Mouse (Mus musculus): ENCODE measurements at regions not wholly inside any gene's neighbourhood (a gene's known extent, or its start where the extent isn't known, plus 50 kb on each side); places are given as distances from the start of the nearest gene placed in this dataset.

DNA sequence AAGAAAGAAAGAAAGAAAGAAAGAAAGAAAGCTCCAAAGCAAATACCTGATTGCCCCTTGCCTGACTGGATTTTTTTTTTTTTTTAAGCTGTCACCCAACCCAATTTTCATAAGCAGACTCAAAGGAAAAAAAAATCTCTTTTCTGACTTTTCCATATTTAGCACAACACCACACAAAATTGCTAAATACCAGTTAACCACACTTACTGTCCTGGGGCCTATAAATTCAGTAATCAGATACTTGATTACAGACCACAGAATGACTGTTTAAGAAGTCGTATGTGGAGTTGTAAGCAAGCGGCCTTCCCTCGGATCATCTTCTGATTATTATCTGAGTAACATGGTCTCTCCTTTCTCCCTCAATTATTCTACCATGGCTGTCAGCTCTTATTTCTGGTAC is 263.3 kb upstream of the Gm15217 start:
- no peak for DNase-seq

DNA sequence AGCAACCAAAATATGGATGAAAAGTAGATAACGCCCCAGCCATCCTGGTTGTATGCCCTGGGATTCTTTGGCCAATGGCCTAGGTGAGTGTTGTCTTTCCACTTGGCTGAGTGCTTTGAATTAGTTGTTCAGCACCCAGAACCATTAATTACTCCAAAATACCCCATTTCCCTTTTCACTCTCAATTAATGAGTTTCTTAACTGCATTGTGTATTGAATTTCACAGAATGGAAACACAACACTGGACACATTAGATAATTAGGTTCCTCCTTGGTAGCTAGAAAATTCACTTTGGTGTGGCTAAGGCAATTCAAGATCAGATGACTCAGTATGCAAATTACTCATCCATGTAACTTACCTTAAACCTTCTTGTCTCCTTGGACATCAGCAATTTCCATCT is 252.7 kb upstream of the Gm15217 start:
- no peak for DNase-seq

DNA sequence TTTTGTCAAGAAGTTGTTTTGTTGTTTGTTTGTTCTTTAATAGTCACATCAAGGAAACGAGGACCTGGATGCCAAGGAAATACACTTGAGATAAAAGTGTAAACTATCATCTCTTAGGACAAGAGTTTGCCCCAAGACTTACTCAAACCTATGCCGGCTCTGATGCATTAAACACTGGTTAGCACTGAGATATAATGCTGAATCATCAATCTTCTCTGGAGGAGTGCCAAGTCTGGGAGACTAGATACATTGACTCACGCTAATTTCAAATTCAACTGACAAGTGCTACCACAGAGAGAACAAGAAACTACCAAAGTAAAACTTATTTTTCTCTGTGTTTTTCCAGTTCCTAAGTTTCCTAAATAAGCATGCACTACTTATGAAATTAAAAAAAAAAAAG is 249.5 kb upstream of the Gm15217 start:
- no peak for DNase-seq

DNA sequence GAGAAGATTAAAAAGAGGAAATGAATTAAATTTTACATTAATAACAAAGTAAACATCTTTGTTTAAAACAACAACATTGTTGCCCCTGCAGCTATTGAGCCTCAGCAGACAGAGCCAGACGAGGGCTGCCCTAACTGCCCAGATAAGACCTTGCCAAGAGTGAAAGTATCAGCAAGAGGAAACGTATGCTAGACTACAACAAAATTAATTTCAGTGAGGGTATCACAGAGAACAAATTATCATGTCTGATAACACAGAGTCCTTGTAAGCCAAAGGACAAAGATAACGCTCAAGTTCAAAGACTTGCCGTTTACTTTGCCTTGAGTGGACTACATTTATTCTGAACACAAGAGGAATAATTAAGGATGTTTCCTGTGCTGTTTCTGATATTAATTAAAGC is 235.0 kb upstream of the Gm15217 start:
- no peak for DNase-seq

DNA sequence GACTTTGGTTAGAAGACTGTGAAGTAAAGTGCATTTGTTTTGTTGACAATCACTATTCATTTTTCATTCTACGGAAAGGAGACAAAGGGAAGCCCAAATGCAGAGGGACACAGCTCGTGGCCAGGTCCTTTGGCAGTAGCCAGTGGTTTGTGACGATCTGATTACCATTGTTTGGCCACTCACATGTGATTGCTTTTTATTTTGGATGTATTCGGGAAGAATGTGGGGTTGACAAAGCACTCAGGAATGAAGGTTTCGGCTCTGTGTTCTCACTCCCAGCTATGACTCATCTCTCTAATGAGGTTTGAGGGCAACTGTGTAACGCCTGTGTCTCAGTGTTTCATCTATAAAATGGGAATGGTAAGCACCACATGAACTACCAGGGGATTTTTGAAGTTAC is 234.5 kb upstream of the Gm15217 start:
- peak; percentile 24 for DNase-seq

DNA sequence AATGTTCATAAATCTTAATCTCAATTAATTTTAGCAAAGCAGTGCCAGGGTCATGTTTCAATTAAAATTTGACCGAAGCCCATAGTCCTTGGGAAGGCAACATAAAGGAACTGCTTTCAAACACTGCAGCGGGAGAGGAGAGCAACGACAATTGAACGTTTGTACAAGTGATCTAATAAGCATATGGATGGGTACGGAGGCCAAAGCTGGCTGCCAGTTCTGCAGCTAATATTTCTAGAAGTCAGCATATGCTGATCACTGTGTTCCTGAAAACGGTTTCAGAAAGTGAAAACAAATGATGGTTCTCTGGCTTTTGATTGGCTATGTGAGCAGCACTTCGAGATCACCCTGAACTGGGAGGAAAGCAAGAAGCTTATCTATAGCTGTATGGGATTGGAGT is 233.6 kb upstream of the Gm15217 start:
- no peak for DNase-seq

DNA sequence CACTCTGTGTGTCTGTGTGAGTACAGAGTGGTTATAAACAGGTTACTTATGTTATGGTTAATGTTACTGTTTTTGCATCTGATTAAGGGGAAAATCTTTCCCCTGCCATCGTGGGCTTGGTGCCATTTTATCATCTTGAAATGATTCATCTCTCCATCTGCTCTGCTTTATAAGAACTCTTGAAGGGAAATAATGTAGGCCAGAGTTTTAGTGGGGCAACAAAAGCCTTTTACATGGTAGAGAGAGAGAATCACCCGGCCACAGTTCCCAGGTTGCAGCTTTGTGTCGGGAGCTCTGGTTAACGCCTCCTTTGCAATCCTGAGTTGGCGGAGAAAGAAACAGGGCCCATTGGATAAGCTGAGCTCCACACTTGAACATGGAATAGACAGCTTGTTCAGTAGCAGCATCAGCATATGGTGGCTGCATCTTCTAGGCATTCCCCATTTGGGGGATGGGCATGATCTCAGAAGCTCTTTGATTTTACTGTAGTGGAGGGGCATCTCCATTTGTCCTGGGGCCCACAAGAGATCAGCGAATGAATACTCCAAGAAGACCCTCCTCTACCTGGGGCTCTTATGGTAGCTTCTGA is 230.0 kb upstream of the Gm15217 start:
- DNase-seq, result no peak

DNA sequence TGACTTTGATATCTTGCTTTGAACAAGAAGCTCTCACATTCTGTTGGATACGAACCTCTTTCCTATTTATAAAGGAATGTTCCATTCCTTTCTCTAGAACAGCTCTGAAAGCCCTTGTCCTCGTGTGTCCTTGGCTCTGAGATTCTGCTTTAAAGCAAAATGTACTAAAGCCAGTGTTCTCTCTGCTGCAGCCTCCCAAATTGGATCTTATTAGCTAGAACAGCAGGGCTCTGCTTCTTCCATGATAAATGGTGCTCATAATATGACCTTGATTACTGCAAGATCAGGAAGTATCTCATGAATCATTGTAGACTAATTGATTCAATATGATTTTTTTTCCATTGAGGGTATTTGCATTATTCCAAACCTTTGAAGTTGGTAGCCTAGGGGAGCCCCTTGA is 220.5 kb upstream of the Gm15217 start:
- DNase-seq, result peak; percentile 17

DNA sequence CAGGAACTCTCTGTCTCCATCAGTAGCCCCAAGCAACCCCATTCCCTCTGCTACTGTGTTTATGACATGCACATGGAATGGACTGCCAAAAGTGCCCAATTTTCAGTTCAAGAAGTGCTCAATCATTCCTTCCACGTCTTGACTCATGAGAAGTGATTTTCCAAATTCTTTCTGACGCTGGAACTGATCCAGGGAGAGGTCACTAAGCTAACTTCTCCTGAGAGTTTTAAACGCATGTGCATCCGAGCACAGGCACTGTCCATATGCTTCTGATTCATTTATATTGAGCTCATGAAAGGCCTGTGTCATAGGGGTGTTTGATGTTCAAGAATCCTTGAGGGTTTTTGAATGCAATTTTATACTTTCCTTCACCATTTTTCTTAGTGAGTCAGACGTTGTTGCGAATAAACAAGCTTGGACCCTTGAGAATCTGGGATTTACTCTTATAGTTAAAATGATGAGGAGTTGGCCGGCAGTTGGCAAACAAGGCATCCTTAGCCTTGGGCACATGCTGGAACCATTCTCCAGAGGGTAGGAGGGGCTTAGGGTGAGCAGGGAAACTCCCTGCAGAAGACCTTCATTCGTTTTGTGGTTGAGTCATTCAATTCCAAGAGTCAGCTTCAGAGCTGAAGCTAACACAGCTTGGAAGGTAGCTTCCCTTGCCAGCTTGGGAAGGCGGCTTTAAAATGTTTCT is 206.9 kb upstream of the Gm15217 start:
- no peak for DNase-seq

DNA sequence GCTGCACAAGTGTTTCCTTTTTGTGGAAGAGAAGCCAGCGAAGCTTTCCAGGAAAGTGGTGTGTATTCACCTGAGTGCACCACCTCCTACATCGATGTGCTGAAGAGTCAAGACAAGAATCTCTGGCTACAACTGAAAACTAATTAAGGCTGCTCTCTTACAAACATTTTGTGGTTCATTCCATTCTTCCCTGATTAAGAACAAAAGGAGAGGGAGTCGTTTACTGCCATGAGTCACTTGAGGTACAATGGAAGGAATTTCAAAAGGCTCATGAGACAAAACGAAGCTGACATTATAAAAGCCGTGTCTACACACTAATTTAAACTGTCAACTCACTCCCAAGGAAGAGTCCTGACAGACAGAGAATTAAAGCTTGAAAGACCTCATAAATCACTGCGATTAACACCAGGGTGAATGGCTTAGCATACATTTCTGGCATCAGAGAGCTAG is 206.3 kb upstream of the Gm15217 start:
- DNase-seq, result no peak

DNA sequence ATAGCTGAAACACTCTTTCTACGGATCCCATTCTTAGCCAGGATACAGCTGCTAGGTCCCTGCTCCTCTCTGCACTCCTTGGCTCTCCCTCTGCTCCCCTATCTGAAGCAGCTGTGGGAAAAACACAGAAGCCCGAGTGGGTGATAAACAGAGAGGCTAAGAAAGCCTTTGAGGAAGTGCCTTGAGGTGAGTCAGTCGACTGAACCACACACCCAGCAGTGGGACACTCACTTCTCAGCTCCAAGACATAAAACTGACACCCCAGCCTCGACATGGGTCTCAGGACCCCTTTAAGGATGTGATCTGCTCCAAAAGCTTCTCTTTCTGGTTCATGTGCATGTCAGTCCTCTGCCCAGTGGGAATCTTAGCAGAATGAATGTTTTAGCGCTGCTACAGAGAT is 204.8 kb upstream of the Gm15217 start:
- DNase-seq, result no peak

DNA sequence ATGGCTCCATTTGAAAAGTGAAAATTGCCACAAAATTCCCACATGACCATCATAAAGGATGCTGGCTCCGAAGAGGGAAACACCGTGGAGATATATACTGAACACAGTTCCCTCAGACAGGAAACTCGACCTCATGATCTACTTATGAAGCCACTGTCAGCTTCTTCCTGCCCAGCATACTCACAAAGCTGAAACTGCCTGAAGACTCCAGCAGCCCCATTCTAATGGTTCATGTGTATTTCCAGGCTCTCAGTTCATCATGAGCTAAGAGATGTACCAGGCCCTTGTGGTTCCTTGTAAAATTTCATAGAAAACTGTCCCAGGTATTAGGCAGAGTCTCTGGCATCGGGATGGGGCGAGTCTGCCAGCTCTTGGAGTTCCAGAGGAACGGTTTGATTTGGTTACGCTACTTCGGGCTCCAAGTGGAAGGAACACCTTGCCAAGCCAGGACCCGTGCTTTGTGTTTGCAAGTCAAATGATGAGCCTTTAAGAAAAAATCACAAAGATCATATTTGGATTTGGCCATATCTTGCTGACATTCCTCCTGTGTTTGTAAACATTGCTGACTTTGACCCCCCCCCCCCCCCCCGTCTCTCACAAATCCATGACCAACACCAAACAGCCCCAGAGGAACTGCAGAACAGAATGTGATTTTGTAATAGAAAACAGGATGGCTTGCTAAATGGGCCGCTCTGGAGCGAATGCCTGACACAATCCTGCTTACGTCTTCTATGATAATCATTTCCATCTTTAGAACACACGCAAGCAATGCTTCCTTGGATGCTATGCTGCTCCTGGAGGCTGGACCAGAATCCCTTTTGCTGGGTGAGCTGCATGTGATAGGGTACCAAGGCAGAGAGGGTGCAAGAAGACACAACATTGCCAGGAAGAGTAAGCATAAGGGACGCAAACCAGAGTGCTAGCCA is 203.7 kb upstream of the Gm15217 start:
- no peak for DNase-seq

DNA sequence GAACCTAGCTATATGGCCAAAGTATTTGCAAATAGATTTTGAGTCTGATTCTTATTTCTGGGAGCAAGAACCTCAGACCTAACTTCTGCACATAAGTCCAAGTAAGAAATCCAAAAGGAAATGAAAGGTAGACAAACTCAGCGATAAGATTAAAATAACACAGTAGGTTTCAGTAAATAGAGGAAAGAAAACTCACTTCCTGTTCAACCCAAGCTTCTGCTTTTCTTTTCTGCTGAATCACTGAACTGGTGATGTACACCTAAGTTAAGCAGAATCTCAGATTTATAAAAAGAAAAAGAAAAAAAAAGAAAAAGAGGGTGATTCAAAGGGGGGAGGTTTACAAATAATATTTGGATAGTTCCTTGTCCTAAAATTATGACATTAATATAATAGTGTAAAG is 200.2 kb upstream of the Gm15217 start:
- no peak for DNase-seq

DNA sequence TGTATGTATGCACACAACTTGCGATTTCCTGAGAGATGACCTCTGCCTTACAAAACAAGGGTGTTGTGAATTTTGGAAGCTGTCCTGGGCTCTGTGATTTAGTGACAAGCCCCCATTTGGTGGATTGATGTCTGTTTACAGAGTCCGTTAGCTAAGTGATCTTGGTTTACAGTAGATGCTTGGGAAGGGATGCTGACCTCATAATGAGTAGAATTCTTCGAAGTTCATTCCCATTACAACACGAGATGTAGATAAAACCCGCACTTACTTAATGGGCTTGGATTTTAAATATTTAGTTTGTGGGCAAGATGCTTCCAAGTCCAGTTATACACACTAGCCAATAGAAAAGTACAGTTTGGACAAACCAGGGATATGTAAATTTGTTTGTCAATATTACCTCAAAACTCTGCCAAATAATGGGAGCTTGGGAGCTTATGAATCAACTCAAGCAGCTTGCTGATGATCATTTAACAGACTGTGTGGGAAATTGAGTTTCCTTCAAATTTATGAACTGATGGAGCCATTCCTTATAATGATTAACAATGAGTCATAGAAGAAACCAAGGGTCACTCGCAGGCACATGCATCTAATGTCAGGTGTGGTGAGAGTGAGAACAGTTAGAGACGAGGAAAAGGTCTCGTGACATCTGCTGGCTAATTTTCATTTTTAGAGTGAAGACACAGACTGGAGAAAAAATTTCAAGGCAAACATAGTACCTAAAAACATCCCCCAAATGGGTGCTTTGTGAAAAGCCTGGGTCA is 187.4 kb upstream of the Gm15217 start:
- no peak for DNase-seq

DNA sequence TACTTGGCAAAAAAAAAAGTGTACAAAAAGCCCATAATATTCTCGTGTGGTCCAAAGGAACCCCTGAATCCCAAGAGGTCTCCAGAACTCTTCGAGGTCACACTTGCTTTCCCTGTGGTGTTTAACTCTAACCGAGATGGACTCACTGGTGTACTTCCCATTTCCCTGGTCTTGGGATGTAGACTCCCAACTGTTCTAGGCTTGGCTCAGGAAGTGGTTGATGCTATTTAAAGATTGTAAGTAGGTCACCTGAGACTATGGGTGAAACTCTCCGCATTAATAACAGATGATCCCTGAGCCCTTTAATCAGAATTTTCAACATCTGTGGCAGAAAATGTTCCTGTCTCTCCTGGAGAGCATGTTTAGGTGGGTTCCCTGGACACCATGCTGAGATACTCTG is 185.6 kb upstream of the Gm15217 start:
- DNase-seq, result no peak

DNA sequence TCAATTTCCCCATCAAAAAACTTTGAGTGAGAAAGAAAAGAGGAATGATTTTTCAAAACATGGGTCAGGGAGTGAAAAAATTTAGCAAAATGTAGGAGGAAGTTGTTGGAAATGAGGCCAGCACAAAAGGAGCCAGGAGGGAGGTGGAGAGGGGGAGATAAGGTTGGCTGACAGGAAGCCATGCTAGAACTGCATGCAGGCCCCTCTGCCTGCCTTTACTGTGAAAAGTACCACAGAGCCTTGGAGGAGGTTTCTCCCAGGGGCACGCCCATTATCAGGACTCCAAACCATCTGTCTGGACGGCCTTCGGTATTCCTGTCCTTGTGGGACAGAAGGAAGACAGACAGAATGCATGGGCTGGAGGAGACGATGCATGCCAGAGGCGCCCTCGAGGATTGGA is 183.3 kb upstream of the Gm15217 start:
- no peak for DNase-seq

DNA sequence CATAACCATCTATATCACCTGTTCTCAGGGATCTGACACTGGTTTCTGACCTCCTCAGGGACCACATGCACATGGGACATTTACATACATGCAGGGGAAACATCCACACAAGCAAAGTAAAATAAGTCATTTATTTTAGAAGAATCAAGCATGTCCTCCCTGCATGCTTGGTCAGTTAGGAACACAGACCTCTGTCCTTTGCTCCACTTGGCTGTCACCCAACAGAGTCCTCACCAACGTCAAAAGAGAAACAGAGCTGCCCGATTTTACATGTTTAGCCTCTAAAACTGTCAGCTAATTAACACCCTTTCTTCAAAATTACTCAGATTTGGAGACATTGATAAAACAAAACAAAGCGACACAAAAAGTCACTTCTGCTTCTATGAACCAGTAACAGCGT is 176.4 kb upstream of the Gm15217 start:
- DNase-seq, result peak; percentile 76

DNA sequence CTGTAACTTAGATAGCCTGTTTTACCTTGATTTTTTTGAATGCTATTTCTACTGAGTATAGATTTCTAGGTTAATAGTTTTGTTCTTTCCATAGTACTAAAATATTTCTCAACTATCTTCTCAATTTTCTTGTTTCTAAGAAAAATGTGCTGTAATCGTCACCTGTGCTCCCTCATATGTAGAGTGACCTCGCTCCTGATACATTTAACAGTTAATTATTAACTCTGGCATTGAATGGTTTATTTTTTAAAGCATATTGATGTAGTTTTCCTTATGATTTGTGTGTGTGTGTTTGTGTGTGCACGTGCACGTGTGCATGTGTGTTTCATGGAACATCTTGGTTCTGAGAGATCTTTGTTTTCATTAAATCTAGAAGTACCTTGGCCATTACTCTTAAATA is 158.7 kb upstream of the Gm15217 start:
- DNase-seq, result no peak

DNA sequence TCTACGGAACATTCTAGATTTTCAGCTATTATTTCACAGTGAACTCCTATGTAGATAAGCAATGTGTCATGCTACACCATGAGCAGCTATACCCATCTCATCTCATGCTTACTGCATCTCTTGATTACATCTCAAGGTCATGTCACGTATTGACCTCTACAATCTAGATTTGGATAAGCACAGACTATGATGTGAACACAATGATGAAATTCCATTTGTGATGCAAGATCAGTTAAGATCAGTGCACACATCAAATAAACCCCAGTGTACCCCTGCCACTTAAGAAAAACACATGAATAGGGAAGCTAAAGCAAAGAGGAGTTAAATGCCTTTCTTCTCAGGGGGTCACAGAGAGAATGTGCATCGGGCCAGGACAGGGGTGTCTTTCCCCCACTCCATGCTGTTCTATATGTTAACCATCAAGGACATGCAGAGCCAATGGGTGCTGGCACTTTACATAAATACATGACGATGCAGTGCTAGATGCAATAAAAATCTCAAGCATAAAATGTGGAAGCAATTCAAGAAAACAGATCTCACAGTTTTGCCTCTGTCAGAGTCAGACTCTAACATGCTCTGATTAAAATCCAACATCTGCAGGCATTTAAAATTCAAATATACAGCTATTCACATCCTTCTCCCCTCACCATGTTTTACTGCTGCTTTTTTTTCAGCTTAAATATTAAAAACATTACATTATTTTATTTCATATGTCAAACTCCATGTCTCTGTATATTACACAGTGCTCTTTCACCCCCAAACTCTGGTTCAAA is 157.1 kb upstream of the Gm15217 start:
- DNase-seq, result no peak

DNA sequence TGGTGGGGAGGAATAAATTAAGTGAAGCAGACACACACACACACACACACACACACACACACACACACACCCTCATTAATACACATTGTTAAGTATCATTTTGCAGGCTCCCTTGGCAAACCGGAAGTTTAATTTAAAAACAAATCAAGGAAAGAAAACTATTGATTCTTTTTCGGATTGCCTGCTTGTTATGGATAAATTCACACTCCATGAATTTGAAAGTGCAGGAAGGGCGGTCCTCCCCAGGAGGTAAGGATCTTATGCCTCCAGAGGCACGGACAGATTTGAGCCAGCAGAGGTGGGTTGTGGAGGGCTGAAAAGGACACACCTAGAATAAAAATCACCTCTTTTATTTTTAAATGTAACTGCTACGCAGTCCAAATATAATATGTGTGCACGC is 156.2 kb upstream of the Gm15217 start:
- no peak for DNase-seq

DNA sequence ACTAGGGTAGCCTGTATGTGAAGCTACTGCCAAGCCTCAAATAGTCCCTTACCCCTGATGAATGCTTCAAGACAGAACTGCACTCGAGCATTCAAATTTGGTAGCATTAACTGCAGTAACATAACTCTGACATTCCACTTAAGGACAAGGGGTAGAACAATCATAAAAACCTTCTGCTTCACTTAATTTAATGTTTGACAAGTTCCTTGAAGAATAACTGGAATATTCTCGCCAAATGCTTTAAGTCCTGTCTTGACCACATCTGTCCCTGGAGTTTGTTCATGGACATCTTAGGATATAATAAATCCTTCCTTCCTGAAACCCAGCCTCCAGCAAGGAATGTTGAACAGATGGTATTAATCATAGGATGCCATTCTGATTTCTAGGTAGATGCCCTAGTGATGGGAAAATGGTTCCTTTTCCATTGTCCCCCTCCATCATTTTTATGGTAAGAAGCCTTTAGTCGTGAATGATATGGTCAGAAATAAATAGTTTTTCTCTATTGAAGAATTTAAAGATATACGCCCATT is 154.7 kb upstream of the Gm15217 start:
- DNase-seq, result no peak

Data from kidney, postnatal 14 days (tissue).